Mouse (Mus musculus): ENCODE measurements around the gene 4922502D21Rik. TPM values are rescaled to one million over a fixed set of nuclear protein-coding genes. Genes with fewer than 3 reads are reported as not detected.

4922502D21Rik gene
- polyA plus RNA-seq, 1 experiment from 2014 or later, result not detected

- no peaks in the 10 kb centered on the region for H3K27me3 ChIP-seq (ENCODE audit: control insufficient read depth, insufficient read depth, low read length)
- H3K36me3 ChIP-seq (ENCODE audit: control insufficient read depth, insufficient read depth, low read length), result no peaks in the 10 kb centered on the region
- ATAC-seq (ENCODE audit: insufficient read depth, low FRiP score), result no peak
- no peaks in the 10 kb centered on the region for H3K9me3 ChIP-seq (replicated peaks; ENCODE audit: control insufficient read depth, low read length)
- H3K4me3 ChIP-seq (replicated peaks; ENCODE audit: low read length), result no peak overlapping the region
- H3K9ac ChIP-seq (ENCODE audit: low read length), result no peak overlapping the region
- H3K4me2 ChIP-seq (ENCODE audit: low read depth, low read length), result no peak overlapping the region
- H3K4me1 ChIP-seq (ENCODE audit: control insufficient read depth, insufficient read depth, low read length), result no peaks in the 10 kb centered on the region
- no peak overlapping the region for H3K27ac ChIP-seq (ENCODE audit: low read length)
- 59% methylated on average over 1 of the region's 1 CpGs for WGBS
Observed at GRCm38 (mm10) chr6:129318395-129318794, 13.2 kb downstream of the 4922502D21Rik start.

GRCm38 (mm10) chr6:129316463-129316862 lies 15.1 kb downstream of the 4922502D21Rik start:
- no peak overlapping the region for H3K4me2 ChIP-seq (ENCODE audit: low read depth, low read length)
- H3K27ac ChIP-seq (ENCODE audit: low read length), result no peak overlapping the region
- H3K9me3 ChIP-seq (replicated peaks; ENCODE audit: control insufficient read depth, low read length), result no peaks in the 10 kb centered on the region
- no peaks in the 10 kb centered on the region for H3K27me3 ChIP-seq (ENCODE audit: control insufficient read depth, insufficient read depth, low read length)
- 53% methylated on average over 2 of the region's 2 CpGs for WGBS
- ATAC-seq (ENCODE audit: insufficient read depth, low FRiP score), result no peak
- no peak overlapping the region for H3K9ac ChIP-seq (ENCODE audit: low read length)
- no peaks in the 10 kb centered on the region for H3K4me1 ChIP-seq (ENCODE audit: control insufficient read depth, insufficient read depth, low read length)
- H3K4me3 ChIP-seq (replicated peaks; ENCODE audit: low read length), result no peak overlapping the region
- H3K36me3 ChIP-seq (ENCODE audit: control insufficient read depth, insufficient read depth, low read length), result no peaks in the 10 kb centered on the region

DNA sequence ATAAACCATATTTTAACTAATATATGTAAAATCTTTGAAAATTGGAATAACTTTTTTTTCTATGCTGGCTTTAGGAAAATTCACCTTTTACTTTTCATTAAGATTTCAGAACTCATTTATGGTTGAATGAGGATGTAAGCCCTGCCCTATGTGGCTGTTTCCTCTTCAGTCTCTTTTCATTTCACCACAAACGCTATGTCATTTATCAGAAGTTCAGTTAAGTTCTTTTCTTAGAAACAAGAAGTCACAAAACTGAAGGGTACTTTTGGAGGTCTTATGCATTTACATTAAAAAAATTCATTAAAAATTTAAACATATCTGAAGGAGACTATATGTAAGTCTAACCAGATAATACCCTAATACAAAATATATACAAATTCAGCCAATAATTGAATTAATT lies 15.9 kb downstream of the 4922502D21Rik start:
- WGBS, result 83% methylated on average over 1 of the region's 1 CpGs
- Histone ChIP-seq H3K4me1 (ENCODE audit: control insufficient read depth, insufficient read depth, low read length) (no peaks in the 10 kb centered on the region), H3K4me2 (ENCODE audit: low read depth, low read length) (no peak overlapping the region), H3K9me3 (replicated peaks; ENCODE audit: control insufficient read depth, low read length) (no peaks in the 10 kb centered on the region), H3K27ac (ENCODE audit: low read length) (no peak overlapping the region), H3K9ac (ENCODE audit: low read length) (no peak overlapping the region), H3K4me3 (replicated peaks; ENCODE audit: low read length) (no peak overlapping the region), H3K36me3 (ENCODE audit: control insufficient read depth, insufficient read depth, low read length) (no peaks in the 10 kb centered on the region), H3K27me3 (ENCODE audit: control insufficient read depth, insufficient read depth, low read length) (no peaks in the 10 kb centered on the region)
- no peak for ATAC-seq (ENCODE audit: insufficient read depth, low FRiP score)

DNA sequence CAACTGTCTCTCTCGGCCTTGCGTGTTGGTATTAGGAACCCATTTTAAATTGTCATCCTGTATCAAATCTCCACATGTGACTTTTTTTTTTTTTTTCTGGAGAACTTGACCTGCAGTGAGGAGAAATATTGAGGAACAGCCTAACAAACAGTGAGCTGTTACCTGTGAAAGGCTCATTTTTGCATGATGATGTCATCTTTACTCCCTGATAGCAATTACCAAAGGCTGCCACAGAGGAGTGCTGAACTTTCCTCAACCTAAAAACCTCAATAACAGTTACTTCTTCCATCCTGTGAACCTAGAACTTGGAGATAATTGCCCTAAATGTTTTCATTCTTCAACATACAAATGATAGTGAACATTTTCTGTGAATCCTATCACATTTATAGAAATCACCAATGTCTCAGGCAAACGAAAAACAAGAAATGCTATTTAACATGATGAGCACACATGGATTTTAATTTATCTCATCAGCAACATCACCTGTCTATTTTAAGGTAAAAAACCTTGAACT lies 16.9 kb downstream of the 4922502D21Rik start:
- ATAC-seq (ENCODE audit: insufficient read depth, low FRiP score), result no peak
- H3K27me3 ChIP-seq (ENCODE audit: control insufficient read depth, insufficient read depth, low read length), result no peaks in the 10 kb centered on the region
- no peak overlapping the region for H3K9ac ChIP-seq (ENCODE audit: low read length)
- no peak overlapping the region for H3K4me3 ChIP-seq (replicated peaks; ENCODE audit: low read length)
- no peak overlapping the region for H3K4me2 ChIP-seq (ENCODE audit: low read depth, low read length)
- H3K27ac ChIP-seq (ENCODE audit: low read length), result no peak overlapping the region
- no peaks in the 10 kb centered on the region for H3K36me3 ChIP-seq (ENCODE audit: control insufficient read depth, insufficient read depth, low read length)
- no peaks in the 10 kb centered on the region for H3K4me1 ChIP-seq (ENCODE audit: control insufficient read depth, insufficient read depth, low read length)
- no peaks in the 10 kb centered on the region for H3K9me3 ChIP-seq (replicated peaks; ENCODE audit: control insufficient read depth, low read length)
- WGBS, result 77% methylated on average over 3 of the region's 3 CpGs

- no peak for ATAC-seq (ENCODE audit: insufficient read depth, low FRiP score)
- H3K36me3 ChIP-seq (ENCODE audit: control insufficient read depth, insufficient read depth, low read length), result no peaks in the 10 kb centered on the region
- H3K4me2 ChIP-seq (ENCODE audit: low read depth, low read length), result no peak overlapping the region
- no peaks in the 10 kb centered on the region for H3K27me3 ChIP-seq (ENCODE audit: control insufficient read depth, insufficient read depth, low read length)
- H3K9ac ChIP-seq (ENCODE audit: low read length), result no peak overlapping the region
- H3K27ac ChIP-seq (ENCODE audit: low read length), result no peak overlapping the region
- 86% methylated on average over 3 of the region's 3 CpGs for whole genome bisulfite sequencing
- H3K4me1 ChIP-seq (ENCODE audit: control insufficient read depth, insufficient read depth, low read length), result no peaks in the 10 kb centered on the region
- H3K4me3 ChIP-seq (replicated peaks; ENCODE audit: low read length), result no peak overlapping the region
- no peaks in the 10 kb centered on the region for H3K9me3 ChIP-seq (replicated peaks; ENCODE audit: control insufficient read depth, low read length)
Observed at GRCm38 (mm10) chr6:129312499-129312898, 19.1 kb downstream of the 4922502D21Rik start.

- Histone ChIP-seq H3K36me3 (ENCODE audit: control insufficient read depth, insufficient read depth, low read length) (no peaks in the 10 kb centered on the region), H3K4me3 (replicated peaks; ENCODE audit: low read length) (no peak overlapping the region), H3K9me3 (replicated peaks; ENCODE audit: control insufficient read depth, low read length) (no peaks in the 10 kb centered on the region), H3K4me2 (ENCODE audit: low read depth, low read length) (no peak overlapping the region), H3K4me1 (ENCODE audit: control insufficient read depth, insufficient read depth, low read length) (no peaks in the 10 kb centered on the region), H3K27me3 (ENCODE audit: control insufficient read depth, insufficient read depth, low read length) (no peaks in the 10 kb centered on the region), H3K27ac (ENCODE audit: low read length) (no peak overlapping the region), H3K9ac (ENCODE audit: low read length) (no peak overlapping the region)
- ATAC-seq (ENCODE audit: insufficient read depth, low FRiP score), result no peak
- 35% methylated on average over 1 of the region's 1 CpGs for WGBS
Observed at GRCm38 (mm10) chr6:129304180-129304579, 27.4 kb downstream of the 4922502D21Rik start.

GRCm38 (mm10) chr6:129288708-129289107 lies 42.9 kb downstream of the 4922502D21Rik start:
- Histone ChIP-seq H3K27me3 (ENCODE audit: control insufficient read depth, insufficient read depth, low read length) (no peaks in the 10 kb centered on the region), H3K36me3 (ENCODE audit: control insufficient read depth, insufficient read depth, low read length) (no peaks in the 10 kb centered on the region), H3K9ac (ENCODE audit: low read length) (no peak overlapping the region), H3K27ac (ENCODE audit: low read length) (no peak overlapping the region), H3K4me2 (ENCODE audit: low read depth, low read length) (no peak overlapping the region), H3K9me3 (replicated peaks; ENCODE audit: control insufficient read depth, low read length) (no peaks in the 10 kb centered on the region), H3K4me1 (ENCODE audit: control insufficient read depth, insufficient read depth, low read length) (no peaks in the 10 kb centered on the region), H3K4me3 (replicated peaks; ENCODE audit: low read length) (no peak overlapping the region)
- ATAC-seq (ENCODE audit: insufficient read depth, low FRiP score), result no peak

DNA sequence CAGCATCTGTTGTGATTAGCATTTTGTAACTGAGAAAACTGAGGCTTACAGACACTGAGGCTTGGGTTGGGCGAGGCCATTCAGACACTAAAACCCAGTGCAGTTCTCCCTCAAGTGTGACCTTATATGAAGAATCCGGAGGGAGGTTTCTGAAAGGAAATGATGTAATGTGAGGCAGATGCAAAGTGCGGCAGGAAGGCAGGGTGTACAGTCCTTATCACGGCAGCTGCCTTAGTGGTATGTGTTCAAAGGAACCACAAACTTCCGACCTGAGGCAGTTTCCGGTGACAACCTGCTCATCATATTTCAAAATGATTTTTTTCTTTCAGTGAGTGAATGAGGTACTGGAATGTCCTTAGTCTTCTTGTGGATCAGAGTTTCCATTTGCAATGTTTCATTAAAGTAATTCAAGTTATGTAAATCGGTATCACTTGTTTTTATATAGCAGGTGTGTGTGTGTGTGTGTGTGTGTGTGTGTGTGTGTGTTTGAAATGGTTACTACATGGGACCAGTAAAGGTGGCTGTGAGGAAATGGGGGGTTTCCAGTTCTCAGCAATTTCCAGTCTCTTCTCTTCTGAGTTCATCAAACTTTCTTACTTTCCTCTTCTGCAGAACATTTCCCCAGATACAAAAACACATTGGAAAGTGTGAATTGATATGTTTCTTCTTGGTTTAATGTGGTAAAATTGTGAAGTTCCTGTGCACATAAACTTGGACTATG lies 47.1 kb downstream of the 4922502D21Rik start:
- no peaks in the 10 kb centered on the region for H3K4me1 ChIP-seq (ENCODE audit: control insufficient read depth, insufficient read depth, low read length)
- no peak for ATAC-seq (ENCODE audit: insufficient read depth, low FRiP score)
- WGBS, result 62% methylated on average over 7 of the region's 7 CpGs

DNA sequence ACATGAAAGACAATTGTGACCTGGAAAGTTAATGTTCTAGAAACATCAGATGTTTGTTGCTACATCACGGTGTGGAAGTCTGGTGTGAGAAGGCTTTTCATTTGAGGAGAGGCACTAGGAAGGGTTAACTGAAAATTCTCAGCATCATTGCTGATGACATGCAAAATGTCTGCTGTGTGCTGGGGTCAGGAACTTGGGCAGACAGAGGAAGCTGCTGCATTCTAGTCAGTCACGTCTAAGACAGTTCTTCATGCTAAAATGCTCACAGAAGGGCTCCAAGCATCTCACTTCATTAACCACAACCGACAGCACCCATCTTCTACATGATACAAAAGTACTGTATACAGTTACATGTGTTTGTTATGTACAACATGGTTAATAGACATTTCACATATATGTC lies 48.3 kb downstream of the 4922502D21Rik start:
- Histone ChIP-seq H3K4me2 (ENCODE audit: low read depth, low read length) (no peak overlapping the region), H3K36me3 (ENCODE audit: control insufficient read depth, insufficient read depth, low read length) (no peaks in the 10 kb centered on the region), H3K9ac (ENCODE audit: low read length) (no peak overlapping the region), H3K27ac (ENCODE audit: low read length) (no peak overlapping the region), H3K4me3 (replicated peaks; ENCODE audit: low read length) (no peak overlapping the region), H3K4me1 (ENCODE audit: control insufficient read depth, insufficient read depth, low read length) (no peaks in the 10 kb centered on the region), H3K27me3 (ENCODE audit: control insufficient read depth, insufficient read depth, low read length) (no peaks in the 10 kb centered on the region), H3K9me3 (replicated peaks; ENCODE audit: control insufficient read depth, low read length) (no peaks in the 10 kb centered on the region)
- WGBS, result 63% methylated on average over 3 of the region's 3 CpGs
- ATAC-seq (ENCODE audit: insufficient read depth, low FRiP score), result no peak

More for the DNA sequence above, 47.1 kb downstream of the 4922502D21Rik start:
- no peak overlapping the region for H3K9ac ChIP-seq (ENCODE audit: low read length)
- no peaks in the 10 kb centered on the region for H3K9me3 ChIP-seq (replicated peaks; ENCODE audit: control insufficient read depth, low read length)
- H3K27ac ChIP-seq (ENCODE audit: low read length), result no peak overlapping the region
- H3K4me2 ChIP-seq (ENCODE audit: low read depth, low read length), result no peak overlapping the region
- no peaks in the 10 kb centered on the region for H3K36me3 ChIP-seq (ENCODE audit: control insufficient read depth, insufficient read depth, low read length)
- H3K4me3 ChIP-seq (replicated peaks; ENCODE audit: low read length), result no peak overlapping the region
- H3K27me3 ChIP-seq (ENCODE audit: control insufficient read depth, insufficient read depth, low read length), result no peaks in the 10 kb centered on the region
